Mouse (Mus musculus) liver, embryonic 11.5 days (tissue): ENCODE data around the gene Rab27a. TPM values are rescaled to one million over a fixed set of nuclear protein-coding genes. Genes with fewer than 3 reads are reported as not detected.

Experiments used
- ATAC-seq: fragments of 200-750 bp; cut with Nextera tagmentation; replicated peaks from 2 replicates; pipeline ENCODE4 v1.8.0; 2017; ENCODE audit warnings: moderate number of reproducible peaks, mild to moderate bottlenecking, moderate TSS enrichment, moderate library complexity; ENCODE audit not compliant: low FRiP score
- DNase-seq: peaks from one replicate; pipeline ENCODE4 v3.0.0-alpha.2; 2017; ENCODE audit warnings: low spot score
- H3K27ac ChIP-seq: fragments of 300-500 bp; sonication (generic); 2 replicates; pipeline ENCODE4 v1.5.1; 2014; ENCODE audit warnings: mild to moderate bottlenecking, low read depth, low read length, control low read depth
- H3K27me3 ChIP-seq: fragments of 300-500 bp; sonication (generic); replicated peaks from 2 replicates; pipeline ENCODE4 v1.6.1; 2014; ENCODE audit warnings: low read length, mixed read lengths; ENCODE audit not compliant: control insufficient read depth, insufficient read depth
- H3K36me3 ChIP-seq: fragments of 300-500 bp; sonication (generic); 2 replicates; pipeline ENCODE4 v1.6.1; 2014; ENCODE audit warnings: mild to moderate bottlenecking, low read length, moderate library complexity, mixed read lengths; ENCODE audit not compliant: control insufficient read depth, insufficient read depth
- H3K4me1 ChIP-seq: fragments of 300-500 bp; sonication (generic); replicated peaks from 2 replicates; pipeline ENCODE4 v1.6.1; 2014; ENCODE audit warnings: low read length, mixed read lengths; ENCODE audit not compliant: control insufficient read depth, insufficient read depth
- H3K4me2 ChIP-seq: fragments of 300-500 bp; sonication (generic); 2 replicates; pipeline ENCODE4 v1.6.1; 2014; ENCODE audit warnings: mild to moderate bottlenecking, control low read depth, moderate library complexity
- H3K4me3 ChIP-seq: fragments of 300-500 bp; sonication (generic); 2 replicates; pipeline ENCODE4 v1.5.1; 2014; ENCODE audit warnings: low read depth, low read length, control low read depth
- H3K9ac ChIP-seq: fragments of 300-500 bp; sonication (generic); 2 replicates; pipeline ENCODE4 v1.6.1; 2014; ENCODE audit warnings: low read depth, low read length, control low read depth
- H3K9me3 ChIP-seq: fragments of 300-500 bp; sonication (generic); 2 replicates; pipeline ENCODE4 v1.6.1; 2016; ENCODE audit warnings: low read length, inconsistent platforms, mixed read lengths; ENCODE audit not compliant: control insufficient read depth
- WGBS: fragments of 180-500 bp; shearing (Covaris S2); extraction: QIAGEN DNeasy Blood & Tissue Kit; methylation state at CpG from one replicate; pipeline ENCODE4 v1.1.7; 2014; 5-methylcytosine and 5-hydroxymethylcytosine counted together
- polyA plus RNA-seq: library from polyadenylated mRNA; unstranded; fragments of >200 nt; fragmentation: Nextera tagmentation; extraction: Ambion mirVana; gene quantifications from 2 replicates; pipeline ENCODE4 v1.2.1, GENCODE M21; 2014

Gene Rab27a
- polyA plus RNA-seq: 3.0 and 3.5 TPM in 2 replicates

GRCm38 (mm10) chr9:73044146-73045079 lies at the start of gene Rab27a:
TSS of gene Rab27a (plus strand) at chr9:73044854.
- peak within 1 kb of the TSS; percentile 67 for H3K9ac ChIP-seq
- H3K27ac ChIP-seq: 0 out of 2 replicates have a peak within 1 kb of the TSS, but pooled peaks have one; percentile 39
- peaks cover 8% of the 10 kb centered on the region for H3K4me1 ChIP-seq
- no peaks in the 10 kb centered on the region for H3K36me3 ChIP-seq
- H3K4me3 ChIP-seq: peak within 1 kb of the TSS; percentile 61
- DNase-seq (peak; percentile 78), ATAC-seq (peak; percentile 74)
- peak within 1 kb of the TSS; percentile 99 for H3K4me2 ChIP-seq
- WGBS: 2% methylated on average over 41 of the region's 41 CpGs
- no peaks in the 10 kb centered on the region for H3K9me3 ChIP-seq
- no peaks in the 10 kb centered on the region for H3K27me3 ChIP-seq

GRCm38 (mm10) chr9:72996167-72996566 lies 48.5 kb upstream of the Rab27a start:
- Histone ChIP-seq H3K27ac (no peak overlapping the region), H3K9ac (no peak overlapping the region), H3K4me3 (no peak overlapping the region), H3K27me3 (no peaks in the 10 kb centered on the region), H3K4me1 (no peaks in the 10 kb centered on the region), H3K9me3 (no peaks in the 10 kb centered on the region), H3K4me2 (no peak overlapping the region), H3K36me3 (no peaks in the 10 kb centered on the region)
- DNase-seq (no peak), ATAC-seq (no peak)

- Histone ChIP-seq H3K4me3 (no peak overlapping the region), H3K4me1 (no peaks in the 10 kb centered on the region), H3K9ac (no peak overlapping the region), H3K27ac (no peak overlapping the region), H3K36me3 (no peaks in the 10 kb centered on the region), H3K27me3 (no peaks in the 10 kb centered on the region), H3K4me2 (no peak overlapping the region), H3K9me3 (no peaks in the 10 kb centered on the region)
- 66% methylated on average over 7 of the region's 7 CpGs for WGBS
- DNase-seq (no peak), ATAC-seq (no peak)
These were observed 47.8 kb upstream of the Rab27a start for GRCm38 (mm10) chr9:72996806-72997205.

GRCm38 (mm10) chr9:73000487-73000886 lies 44.2 kb upstream of the Rab27a start:
- ATAC-seq: no peak
- 66% methylated on average over 2 of the region's 2 CpGs for WGBS
- H3K9me3 ChIP-seq: no peaks in the 10 kb centered on the region

GRCm38 (mm10) chr9:73001314-73002011 lies 43.2 kb upstream of the Rab27a start:
- Histone ChIP-seq H3K4me3 (no peak overlapping the region), H3K27ac (no peak overlapping the region), H3K36me3 (0 out of 2 replicates have a peak, but pooled peaks cover 4% of the 10 kb centered on the region), H3K9ac (no peak overlapping the region), H3K9me3 (no peaks in the 10 kb centered on the region), H3K27me3 (no peaks in the 10 kb centered on the region), H3K4me2 (no peak overlapping the region), H3K4me1 (no peaks in the 10 kb centered on the region)
- no peak for DNase-seq
- no peak for ATAC-seq
- 74% methylated on average over 13 of the region's 13 CpGs for WGBS

More at GRCm38 (mm10) chr9:73000487-73000886, 44.2 kb upstream of the Rab27a start:
- H3K27ac ChIP-seq: no peak overlapping the region
- H3K27me3 ChIP-seq: no peaks in the 10 kb centered on the region
- H3K4me2 ChIP-seq: no peak overlapping the region
- no peak overlapping the region for H3K9ac ChIP-seq
- no peaks in the 10 kb centered on the region for H3K36me3 ChIP-seq
- DNase-seq: no peak
- no peaks in the 10 kb centered on the region for H3K4me1 ChIP-seq
- no peak overlapping the region for H3K4me3 ChIP-seq

GRCm38 (mm10) chr9:73002177-73002576 lies 42.5 kb upstream of the Rab27a start:
- ATAC-seq: no peak
- DNase-seq: no peak
- no peak overlapping the region for H3K27ac ChIP-seq
- no peak overlapping the region for H3K9ac ChIP-seq
- 70% methylated on average over 3 of the region's 3 CpGs for WGBS
- no peaks in the 10 kb centered on the region for H3K9me3 ChIP-seq
- H3K4me1 ChIP-seq: no peaks in the 10 kb centered on the region
- H3K4me3 ChIP-seq: no peak overlapping the region
- no peak overlapping the region for H3K4me2 ChIP-seq
- 0 out of 2 replicates have a peak, but pooled peaks cover 4% of the 10 kb centered on the region for H3K36me3 ChIP-seq
- H3K27me3 ChIP-seq: no peaks in the 10 kb centered on the region

GRCm38 (mm10) chr9:73004076-73004475 lies 40.6 kb upstream of the Rab27a start:
- DNase-seq: no peak

GRCm38 (mm10) chr9:73005106-73005505 lies 39.5 kb upstream of the Rab27a start:
- Histone ChIP-seq H3K4me1 (no peaks in the 10 kb centered on the region), H3K4me2 (no peak overlapping the region), H3K4me3 (no peak overlapping the region), H3K9me3 (no peaks in the 10 kb centered on the region), H3K9ac (no peak overlapping the region), H3K36me3 (0 out of 2 replicates have a peak, but pooled peaks cover 4% of the 10 kb centered on the region), H3K27me3 (no peaks in the 10 kb centered on the region), H3K27ac (no peak overlapping the region)
- ATAC-seq: no peak
- DNase-seq: no peak
- 80% methylated on average over 6 of the region's 6 CpGs for WGBS

More at GRCm38 (mm10) chr9:73004076-73004475, 40.6 kb upstream of the Rab27a start:
- ATAC-seq: no peak
- Histone ChIP-seq H3K36me3 (0 out of 2 replicates have a peak, but pooled peaks cover 4% of the 10 kb centered on the region), H3K27me3 (no peaks in the 10 kb centered on the region), H3K4me1 (no peaks in the 10 kb centered on the region), H3K4me2 (no peak overlapping the region), H3K9me3 (no peaks in the 10 kb centered on the region), H3K27ac (no peak overlapping the region), H3K4me3 (no peak overlapping the region), H3K9ac (no peak overlapping the region)
- 90% methylated on average over 8 of the region's 8 CpGs for WGBS
